Mouse (Mus musculus): ENCODE results near the gene Zfp383.
"Not testable (repeated sequence)": the region's sequence is repeated elsewhere in the genome, so short reads cannot be mapped to it uniquely, and the experiment has no call there.

The Zfp383 gene

DNA sequence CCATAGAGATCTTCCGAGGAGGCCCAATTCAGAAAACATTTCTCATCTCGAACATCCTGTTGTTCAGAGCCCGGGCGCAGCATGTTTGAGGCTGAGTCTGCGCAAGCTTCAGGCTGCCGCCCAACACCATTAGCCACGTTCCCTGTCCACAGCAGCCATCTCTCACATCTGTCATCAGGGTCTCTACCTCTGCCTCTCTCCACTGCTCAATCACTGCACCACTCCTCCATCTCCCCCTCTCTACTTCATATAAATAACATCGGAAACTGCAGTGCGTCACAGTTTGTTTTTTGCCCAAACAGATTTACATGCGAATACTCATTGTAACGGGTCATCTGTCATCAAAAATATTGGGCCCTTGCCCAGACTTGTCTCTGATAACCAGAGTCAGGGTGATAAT, 33.0 kb downstream of the Zfp383 start:
- DNase-seq (ENCODE audit: low read depth, low spot score): no peak

DNA sequence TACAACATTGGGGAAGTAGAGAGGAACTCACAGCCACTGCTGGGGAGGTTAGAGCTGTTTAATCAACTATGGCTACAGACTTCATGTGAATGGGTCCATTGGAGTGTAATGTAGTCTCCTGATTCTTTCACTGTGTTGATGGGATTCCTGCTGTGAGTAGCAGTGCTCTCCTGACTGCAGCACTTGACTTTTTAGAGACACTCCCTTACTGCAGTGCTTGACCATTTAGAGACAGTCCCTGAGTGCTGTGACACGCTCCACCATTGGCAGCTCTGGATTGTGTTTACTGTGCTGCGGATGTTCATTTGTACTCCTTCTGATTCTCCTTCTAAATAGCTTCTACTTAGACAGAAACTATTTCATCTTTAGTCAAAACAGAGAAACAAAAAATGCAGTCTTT, 34.7 kb downstream of the Zfp383 start:
- DNase-seq (ENCODE audit: low read depth, low spot score): no peak

DNA sequence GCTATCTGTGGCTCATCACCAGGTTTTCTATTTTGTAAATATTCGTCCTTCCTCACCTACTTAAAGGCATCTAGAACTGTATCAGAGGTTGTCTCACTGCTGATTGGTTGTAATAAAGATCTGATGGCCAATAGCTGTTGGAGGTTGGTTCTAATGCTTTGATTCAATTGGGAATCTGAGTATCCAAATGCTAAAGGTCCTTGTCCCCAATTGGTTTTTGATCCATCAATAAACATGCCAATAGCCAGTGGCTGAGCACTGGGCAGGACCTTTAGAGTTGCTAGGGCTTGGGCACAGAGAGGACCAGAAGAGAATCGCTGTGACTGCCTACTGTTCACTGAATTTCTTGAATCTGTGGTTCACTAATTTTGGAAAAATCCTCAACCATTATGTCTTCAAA, 35.7 kb downstream of the Zfp383 start:
- no peak for DNase-seq (ENCODE audit: low read depth, low spot score)

DNA sequence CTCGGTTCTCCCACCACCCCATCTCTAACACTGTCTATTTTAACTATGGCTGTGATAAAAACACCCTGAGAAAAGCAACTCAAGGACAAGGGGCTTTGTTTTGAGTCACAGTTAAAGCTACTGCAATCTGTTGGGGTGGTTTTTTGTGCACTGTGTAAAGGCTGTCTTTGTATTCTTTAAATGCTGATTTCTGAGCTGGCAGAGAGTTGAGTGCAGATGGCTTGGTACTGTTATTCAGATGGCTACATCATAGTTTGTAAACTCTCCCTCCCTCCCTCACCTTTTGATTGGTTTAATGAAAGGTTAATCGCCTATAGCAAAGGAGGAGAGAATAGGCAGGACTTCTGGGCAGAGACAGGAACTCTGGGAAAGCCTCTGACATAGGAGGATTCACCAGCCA, 36.2 kb downstream of the Zfp383 start:
- DNase-seq (ENCODE audit: low read depth, low spot score): no peak

DNA sequence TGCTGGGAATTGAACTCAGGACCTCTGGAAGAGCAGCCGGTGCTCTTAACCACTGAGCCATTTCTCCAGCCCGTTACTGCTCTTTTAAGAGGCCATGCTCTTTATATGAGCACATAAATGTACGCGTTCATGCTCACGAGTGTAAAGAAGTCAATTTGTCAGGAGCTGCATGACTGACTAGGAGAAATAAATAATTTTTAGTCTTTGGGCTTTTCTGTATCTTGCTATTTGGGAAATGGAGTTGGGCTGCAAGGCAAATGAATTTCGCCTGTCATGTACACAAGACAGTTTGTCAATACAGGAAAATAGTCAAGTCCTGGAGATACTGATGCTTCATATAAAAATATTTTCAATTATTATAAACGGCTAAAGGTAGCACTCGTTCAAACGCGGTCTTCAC, 45.1 kb downstream of the Zfp383 start:
- no peak for DNase-seq (ENCODE audit: low read depth, low spot score)

DNA sequence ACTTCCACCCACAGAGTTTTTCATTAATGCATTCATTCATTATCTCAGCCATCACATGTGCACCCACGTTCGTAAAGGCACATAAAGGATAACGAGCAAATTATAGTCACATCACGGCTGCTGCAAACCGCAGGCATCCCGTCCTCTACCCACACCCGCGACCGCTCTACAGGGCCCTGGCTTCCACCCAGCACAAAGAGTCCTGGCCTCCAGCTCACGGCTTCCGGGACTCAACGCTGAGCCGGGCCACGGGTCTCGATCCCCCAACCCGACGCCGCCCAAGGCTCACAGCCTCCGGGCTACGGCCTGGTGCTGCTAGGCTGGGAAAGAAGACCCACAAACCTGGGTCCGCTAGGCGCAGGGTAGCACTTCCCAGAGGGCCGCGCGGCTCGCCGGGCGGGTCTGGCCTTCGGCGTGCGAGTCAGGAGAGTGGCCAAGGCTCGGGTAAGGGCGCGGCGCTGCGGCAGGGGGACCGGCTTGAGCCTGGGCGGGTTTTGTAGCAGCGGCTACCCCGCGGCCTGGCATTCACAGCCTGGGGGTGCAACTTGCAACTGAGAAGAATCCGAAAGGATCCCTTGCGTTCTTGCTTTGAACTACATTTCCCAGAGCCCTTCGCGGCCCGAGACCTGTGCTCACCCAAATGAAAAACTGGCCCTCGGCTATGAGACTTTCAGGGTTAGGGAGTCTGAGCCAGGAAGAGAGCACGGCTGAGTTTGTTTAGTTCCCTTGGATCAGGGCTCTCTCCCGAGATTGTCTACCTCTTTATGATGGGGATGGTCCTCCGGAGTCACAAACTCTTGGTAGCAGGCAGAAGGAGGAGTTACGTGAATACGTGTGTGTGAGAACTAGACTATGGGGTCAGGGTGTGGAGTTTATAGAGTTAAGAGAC, 45.7 kb downstream of the Zfp383 start, which contains the start of gene Zfp74:
Zfp74 (minus strand) TSS at position 577 of the 889 bp plus-strand sequence.
- peak; percentile 83 for DNase-seq (ENCODE audit: low read depth, low spot score)

DNA sequence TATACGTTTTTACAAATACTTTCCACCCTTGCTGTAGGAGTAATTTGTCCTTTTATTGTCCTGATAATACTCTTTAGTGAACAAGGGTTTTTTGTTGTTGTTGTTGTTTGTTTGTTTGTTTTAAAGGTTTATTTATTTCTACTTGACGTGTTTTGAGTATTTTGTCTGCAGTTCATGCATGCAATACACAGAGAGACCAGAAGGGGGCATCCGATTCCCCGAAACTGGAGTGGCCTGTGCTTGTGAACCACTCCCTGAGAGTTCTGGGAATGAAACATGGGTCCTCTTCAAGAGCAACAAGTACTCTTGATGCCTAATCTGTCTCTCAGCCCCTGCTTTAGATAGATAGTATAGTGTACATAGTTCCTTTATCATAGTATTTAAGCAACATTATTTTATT, 46.7 kb downstream of the Zfp383 start:
- DNase-seq (ENCODE audit: low read depth, low spot score): peak; percentile 67

DNA sequence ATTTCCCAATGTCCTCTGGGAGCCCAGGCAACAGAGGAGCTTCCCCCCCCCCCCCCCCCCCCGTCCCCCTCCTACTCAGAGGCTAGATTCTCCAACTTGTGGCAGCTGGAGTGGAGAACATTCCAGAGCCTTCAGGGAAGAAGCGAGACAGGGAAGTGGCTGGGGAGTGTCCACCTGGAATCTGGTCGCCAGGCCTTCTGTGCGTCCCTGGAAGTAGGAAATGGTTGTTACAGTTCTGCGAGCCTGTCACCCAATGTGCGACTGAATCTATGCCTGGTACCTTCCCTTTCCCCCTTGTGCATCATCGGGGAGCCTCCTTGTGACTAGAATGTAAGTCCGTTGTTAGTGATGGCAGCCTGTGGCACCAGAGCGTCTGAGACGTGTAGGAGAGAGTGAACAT, 48.2 kb downstream of the Zfp383 start:
- no peak for DNase-seq (ENCODE audit: low read depth, low spot score)

DNA sequence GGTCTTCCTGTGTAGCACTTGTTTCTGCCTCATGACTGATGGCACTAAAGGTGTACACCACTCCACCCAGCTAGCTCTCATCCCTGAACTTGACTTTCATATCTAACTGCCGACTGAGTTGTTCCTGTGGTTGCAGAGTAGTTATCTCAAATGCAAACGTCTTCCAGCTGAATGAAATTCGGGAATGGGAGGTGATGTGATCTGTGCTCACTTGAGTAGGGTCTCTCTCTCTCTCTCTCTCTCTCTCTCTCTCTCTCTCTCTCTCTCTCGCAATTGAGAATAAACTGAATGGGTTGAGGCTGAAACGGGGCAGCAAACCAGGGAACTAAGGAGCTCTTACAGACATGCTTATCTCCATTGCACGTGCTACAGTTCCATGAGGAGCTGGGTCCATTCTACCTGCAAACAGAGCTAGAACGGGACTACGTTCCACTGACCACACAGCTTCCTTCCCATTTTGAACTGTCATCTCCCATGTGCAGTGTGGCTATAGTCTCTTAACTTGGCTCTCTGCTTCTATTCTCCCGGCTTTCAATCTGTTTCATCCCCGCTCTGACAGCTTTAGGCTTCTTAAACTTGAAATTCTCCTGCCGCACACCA, 50.2 kb downstream of the Zfp383 start:
- DNase-seq (ENCODE audit: low read depth, low spot score): no peak

DNA sequence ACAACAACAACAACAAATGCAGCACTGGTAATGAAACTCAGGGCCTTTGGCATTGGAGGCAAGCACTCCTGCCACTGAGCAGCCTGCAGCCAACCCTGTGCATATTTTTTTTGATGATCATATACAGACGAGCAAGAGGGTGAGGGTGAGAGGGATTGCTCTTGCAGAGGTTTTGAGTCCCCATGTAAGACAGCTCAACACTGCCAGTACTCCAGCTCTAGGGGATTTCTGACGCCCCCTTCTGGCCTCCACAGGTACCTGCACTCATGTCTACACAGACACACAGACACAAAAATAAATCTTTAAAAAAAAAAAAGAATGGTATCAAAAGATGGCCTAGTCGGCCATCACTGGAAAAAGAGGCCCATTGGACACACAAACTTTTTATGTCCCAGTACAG, 51.0 kb downstream of the Zfp383 start:
- DNase-seq (ENCODE audit: low read depth, low spot score): peak; percentile 18

DNA sequence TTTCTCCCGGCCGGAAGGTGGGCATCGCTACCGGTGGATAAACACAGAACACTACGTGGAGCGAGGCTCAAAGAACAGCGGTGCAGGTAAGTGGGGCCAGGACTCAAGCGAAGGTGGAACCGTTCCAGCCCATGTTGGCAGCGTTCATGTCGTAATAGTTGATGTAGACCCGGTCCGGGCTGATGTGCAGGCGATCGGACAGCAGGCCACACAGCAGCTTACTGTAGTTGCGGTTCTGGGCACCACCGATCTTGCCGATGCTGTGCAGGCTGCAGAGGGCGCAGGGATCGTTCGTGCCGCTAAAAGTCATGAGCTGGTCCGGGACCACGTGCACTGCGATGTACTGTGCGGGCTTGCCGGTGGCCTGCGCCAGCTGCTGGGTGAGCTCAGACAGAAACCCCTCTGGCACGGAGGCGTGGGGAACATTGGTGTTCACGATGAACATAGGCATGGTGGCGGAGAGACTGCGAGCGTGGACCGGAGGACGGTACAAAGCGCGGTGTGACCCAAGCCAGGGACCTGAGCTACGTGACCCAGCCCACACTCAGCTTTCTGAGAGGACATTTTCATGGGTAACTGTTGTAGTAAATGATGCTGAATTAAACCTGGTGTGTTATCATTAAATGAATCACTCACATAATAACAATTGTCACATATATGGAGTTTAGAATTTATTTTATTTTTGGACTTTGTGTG, 57.2 kb downstream of the Zfp383 start:
- DNase-seq (ENCODE audit: low read depth, low spot score): not testable (repeated sequence)
